Mouse (Mus musculus): Measurements from ENCODE around the gene Rimklb. TPM values are rescaled to one million over a fixed set of nuclear protein-coding genes. Genes with fewer than 3 reads are reported as not detected.
"Not testable (repeated sequence)": the region's sequence is repeated elsewhere in the genome, so short reads cannot be mapped to it uniquely, and the experiment has no call there.

Gene Rimklb
- not detected in 2 replicates for total RNA-seq (2017)

DNA sequence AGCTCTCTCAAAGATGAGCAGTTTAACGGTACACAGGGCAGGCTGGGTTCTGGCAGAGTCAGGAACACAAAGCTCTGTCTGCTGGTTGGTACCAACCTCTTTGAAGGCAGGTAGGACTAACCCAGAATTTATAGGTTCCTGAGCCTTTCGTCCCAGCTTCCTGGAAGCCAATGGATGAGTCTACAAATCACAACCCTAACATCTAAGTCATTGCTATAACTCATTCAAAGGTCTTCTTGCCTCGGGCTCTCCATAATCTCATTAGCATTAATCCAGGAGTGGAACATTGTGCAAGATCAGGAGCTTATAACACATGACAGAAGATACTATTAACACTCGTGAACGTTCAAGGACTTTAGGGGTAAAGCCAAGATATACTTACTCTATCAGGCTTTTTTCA, at the start of gene Rimklb:
Gene Rimklb, minus strand, starts transcription at position 101 of the 400 bp plus-strand sequence.
- ATAC-seq (replicated peaks; ENCODE audit: low read depth, poor library complexity, severe bottlenecking) = no peak

DNA sequence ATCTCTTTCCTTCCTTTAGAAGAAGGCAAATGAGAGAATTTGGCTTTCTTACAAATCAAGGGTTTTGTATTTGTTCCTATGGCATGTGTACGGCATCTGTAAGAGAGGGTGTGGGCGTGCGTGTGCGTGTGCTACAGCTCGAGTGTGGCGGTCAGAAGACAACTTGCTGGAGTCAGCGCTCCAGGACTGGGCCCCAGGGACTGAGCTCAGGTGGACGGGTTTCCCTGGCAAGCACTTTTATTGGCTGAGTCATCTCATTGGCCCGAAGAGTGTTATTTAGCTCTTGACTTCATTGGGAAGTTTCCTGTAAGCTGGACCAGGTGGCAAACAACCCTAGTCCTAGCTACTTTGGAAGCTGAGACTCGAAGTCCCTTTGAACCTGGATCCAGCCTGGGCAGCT, 47.4 kb upstream of the Rimklb start:
- ATAC-seq (replicated peaks; ENCODE audit: low read depth, poor library complexity, severe bottlenecking) = no peak

DNA sequence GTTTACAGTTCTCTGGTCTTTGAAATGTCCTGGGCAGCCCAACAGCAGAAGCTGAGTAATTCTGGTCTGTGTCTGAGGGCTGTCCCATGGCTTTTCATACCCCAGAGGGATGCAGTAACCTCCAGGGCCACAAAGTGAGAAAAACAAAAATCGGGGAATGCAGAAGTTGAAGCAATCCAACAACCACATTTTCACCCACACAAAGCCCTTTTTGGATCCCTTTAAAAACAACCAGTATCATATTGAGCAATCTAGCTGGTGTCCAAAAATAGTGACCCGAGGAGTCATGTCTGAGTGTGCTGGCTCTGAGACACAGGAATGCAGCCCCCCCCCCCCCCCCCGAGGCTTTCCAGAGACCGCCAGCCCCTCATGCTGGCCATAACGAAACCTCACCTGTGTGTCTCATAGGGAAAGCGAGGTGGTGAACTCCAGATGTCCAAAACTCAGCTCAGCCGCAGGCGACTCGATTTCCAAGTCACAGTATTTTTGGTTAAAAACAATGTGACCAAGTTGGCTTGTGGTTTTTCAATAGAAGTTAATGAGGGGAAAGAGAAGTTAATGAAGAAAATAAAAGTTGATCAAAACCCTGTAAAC, 46.8 kb upstream of the Rimklb start:
- peak; percentile 80 for ATAC-seq (replicated peaks; ENCODE audit: low read depth, poor library complexity, severe bottlenecking)

DNA sequence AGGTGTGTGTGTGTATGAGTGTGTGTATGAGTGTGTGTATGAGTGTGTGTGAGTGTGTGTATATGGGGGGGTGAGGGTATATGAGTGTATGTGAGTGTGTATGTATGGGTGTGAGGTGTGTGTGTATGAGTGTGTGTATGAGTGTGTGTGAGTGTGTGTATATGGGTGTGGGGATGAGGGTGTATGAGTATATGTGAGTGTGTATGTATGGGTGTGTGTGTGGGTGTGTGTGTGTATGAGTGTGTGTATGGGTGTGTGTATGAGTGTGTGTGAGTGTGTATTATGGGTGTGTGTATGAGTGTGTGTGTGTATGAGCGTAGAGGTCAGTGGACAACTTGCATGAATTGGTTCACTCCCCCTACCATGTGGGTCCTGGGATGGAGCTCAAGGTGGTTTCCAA, 46.1 kb upstream of the Rimklb start:
- ATAC-seq (replicated peaks; ENCODE audit: low read depth, poor library complexity, severe bottlenecking) = no peak

DNA sequence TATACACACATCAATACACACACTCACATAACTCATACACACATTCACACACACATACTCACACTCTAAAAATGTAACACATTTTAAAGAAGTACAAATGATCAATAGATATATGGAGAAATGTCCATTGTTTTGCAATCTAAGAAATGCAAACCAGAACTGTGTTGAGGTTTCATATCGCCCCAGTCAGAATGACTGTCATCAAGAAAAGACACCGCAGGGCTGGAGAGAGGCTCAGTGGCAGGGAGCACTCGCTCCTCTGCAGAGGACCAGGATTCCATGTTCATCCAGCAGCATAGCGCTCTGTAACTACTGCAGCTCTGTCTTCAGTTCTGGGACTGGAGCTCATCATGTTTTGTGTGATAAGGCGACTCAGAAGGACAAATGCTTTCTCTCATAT, 45.0 kb upstream of the Rimklb start:
- ATAC-seq (replicated peaks; ENCODE audit: low read depth, poor library complexity, severe bottlenecking) = no peak

DNA sequence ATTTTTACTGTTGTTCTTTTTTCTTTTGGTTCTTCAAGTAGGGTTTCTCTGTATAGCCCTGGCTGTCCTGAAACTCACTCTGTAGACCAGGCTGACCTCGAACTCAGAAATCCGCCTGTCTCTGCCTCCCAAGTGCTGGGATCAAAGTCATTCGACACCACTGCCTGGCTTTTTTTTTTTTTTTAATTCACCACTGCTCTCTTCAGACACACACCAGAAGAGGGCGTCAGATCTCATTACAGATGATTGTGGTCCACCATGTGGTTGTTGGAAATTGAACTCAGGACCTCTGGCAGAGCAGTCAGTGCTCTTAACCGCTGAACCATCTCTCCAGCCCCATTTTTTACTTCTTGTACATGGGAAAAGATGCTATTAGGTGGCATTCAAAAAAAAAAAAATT, 43.9 kb upstream of the Rimklb start:
- not testable (repeated sequence) for ATAC-seq (replicated peaks; ENCODE audit: low read depth, poor library complexity, severe bottlenecking)

DNA sequence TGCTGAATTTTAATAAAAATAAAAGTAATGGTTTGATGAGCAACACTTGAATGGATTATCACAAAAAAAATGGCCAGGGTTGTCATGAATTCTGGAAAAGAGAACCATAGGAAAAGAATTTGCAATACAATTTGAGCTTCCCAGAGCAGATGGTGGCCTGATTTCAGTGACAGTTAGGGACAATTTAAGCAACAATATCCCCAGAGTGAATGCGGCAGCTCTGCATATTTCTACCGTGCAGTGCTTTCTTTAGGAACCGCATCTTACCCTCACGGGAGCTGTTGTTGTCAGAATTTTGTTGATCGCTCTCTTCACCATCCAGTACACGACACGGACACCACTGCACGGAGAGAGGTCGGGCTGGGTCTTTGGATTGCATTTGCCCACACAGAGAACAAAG, 41.0 kb upstream of the Rimklb start:
- no peak for ATAC-seq (replicated peaks; ENCODE audit: low read depth, poor library complexity, severe bottlenecking)

DNA sequence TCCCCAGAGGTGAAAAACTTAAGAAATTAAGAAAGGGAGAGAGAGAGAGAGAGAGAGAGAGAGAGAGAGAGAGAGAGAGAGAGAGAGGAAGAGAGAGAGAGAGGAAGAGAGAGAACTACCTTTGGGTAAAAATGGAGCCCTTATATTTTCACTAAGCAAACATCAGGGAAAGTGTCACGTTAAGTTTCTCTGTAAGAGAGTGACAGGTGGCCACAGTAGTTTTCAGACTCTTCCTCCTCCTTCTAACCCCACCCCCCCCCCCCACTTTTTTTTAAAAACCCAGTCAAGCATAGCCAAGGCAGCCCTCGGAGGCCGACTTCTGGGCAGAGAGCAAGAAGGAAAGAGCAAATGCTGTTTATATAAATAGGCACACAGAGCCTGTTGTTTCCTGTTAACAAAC, 35.5 kb upstream of the Rimklb start:
- no peak for ATAC-seq (replicated peaks; ENCODE audit: low read depth, poor library complexity, severe bottlenecking)

DNA sequence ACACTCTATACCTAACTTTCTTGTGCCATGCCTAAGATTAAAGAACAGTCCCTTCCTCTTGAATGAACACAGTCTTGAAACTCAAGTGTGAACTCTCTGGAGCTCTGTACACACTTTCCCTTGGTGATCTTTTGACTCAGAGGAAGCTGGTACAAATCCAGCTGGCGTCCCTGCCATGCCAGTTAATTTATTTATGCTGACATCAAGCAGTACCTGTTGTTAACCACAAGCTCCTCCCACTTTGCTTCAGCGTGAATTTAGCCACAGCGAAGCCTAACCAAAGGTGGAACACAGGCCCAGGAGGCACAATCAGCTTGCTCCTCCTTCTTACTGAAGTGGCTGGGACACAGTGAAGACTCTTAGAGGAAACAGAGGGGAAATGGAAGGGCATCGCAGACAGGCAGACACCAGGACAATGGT, 34.3 kb upstream of the Rimklb start:
- ATAC-seq (replicated peaks; ENCODE audit: low read depth, poor library complexity, severe bottlenecking) = peak; percentile 79

DNA sequence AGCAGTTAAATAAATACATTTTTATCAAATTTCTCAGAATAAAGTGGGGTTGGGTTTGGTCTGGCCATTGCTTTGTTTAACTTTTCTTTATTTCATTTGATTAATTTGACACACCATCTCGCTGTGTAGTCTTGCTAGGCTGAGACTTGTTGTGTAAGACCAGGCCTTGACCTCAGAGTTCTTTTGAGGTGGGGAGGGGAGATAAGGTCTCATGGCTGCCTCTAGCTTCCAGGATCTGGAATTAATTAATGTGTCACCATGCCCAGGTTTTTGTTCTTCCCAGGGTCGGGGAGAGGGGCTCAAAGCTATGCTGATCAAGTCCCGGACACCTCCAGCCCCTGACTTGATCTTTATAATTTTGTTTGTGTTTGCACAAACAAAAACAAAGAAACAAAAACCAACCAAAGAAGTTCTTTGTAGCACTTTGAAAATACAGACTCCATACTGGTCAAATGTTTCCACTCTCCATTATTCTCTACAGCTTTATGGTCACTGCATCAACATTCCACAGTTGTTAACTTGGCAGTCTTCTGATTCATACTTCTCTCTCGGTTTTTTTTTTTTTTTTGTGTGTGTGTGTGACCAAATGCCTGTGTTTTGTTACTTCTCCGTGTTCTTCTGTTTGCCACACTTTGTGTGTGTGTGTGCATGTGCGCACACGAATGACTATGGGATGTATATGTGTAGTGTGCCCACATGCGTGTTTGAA, 33.1 kb upstream of the Rimklb start:
- no peak for ATAC-seq (replicated peaks; ENCODE audit: low read depth, poor library complexity, severe bottlenecking)

DNA sequence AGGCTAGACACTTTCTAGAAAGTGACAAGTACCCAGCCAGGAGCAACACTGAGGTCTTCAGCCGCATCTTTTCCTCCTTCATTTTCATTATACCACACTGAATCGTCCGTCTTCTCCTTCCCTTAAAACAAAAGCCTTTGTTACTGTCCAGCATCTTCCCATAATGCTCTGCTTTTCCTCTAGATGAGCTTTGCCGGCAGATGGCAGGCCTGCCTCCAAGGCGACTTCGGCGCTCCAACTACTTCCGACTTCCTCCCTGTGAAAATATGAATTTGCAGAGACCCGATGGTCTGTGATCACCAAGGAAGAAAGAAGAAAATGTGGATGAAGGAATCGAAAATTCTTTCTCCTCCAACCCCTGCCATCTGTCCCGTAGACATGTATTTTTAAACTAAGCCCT, 29.6 kb upstream of the Rimklb start:
- ATAC-seq (replicated peaks; ENCODE audit: low read depth, poor library complexity, severe bottlenecking) = no peak

DNA sequence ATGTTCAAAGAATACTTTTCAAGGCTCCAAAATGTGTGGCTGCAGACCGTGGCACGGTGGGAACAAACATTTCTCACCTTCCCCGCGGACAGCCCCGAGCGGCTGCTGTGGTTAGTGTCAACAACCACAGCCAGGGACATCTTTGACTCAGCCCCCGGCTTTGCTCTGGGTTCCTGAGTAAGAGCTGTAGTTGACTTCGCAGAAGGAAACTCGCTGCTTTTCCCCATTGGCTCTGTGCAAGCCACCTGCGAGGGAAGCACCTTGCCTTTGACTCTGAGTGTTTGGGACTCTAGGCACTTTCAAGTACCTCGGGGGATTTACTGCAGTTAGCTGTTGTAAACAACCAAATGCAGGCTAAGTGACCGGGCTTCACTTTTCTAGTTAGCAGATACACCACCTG, 29.0 kb upstream of the Rimklb start:
- ATAC-seq (replicated peaks; ENCODE audit: low read depth, poor library complexity, severe bottlenecking) = peak; percentile 67

DNA sequence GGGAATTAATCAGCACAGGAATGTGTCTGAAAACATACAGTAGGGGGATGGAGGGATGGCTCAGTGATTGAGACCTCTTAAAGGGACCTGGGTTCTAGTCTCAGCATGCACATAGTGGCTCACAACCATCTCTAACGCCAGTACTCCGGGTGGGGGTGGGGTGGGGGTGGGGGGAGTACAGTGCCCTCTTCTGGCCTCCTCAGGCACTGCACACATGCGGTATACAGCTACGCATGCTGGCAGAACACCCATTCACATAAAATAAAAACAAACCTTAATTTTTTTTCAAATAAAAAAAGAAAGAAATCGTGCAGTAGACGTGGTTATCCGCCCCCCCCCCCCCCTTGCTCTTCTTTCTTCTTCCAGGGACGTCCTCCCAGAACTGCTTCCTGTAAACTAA, 24.7 kb upstream of the Rimklb start:
- no peak for ATAC-seq (replicated peaks; ENCODE audit: low read depth, poor library complexity, severe bottlenecking)

DNA sequence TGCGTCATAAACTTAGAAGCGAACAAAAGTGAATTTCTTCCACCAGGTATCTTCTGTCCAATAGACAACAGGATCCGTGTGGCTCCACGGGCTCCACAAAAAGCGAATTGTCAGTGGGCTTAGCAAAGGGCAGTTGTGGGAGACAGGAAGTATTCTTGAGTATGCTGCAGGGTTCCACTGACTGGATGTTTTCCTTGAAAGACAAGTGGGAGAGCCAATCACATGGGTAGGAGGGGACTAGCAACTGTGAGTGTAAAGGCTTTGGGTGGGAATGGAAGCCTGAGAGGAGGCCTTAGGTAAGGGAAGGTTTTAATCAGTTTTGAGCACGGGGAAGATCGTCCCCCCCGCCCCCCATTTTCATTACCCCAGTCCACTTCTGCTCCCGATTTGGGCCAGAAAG, 24.0 kb upstream of the Rimklb start:
- no peak for ATAC-seq (replicated peaks; ENCODE audit: low read depth, poor library complexity, severe bottlenecking)

DNA sequence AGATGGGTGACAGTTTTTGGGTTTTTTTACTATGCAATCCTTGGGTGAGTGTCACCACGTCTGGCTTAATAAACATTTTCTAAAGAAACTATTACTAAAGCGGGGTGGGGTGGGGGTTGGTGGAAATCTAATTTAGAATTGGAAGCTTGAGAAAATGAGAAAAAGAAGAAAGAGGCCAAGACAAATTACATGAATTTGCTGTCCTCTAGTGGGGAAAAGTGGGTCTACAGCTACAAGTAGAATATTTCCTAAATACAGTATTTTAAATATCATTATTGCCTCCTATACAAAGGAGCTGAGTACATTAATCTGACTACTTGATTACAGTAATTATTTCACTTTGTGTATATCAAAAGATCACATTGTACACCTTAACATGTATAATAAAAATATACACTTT, 20.8 kb upstream of the Rimklb start:
- 0 out of 2 replicates have a peak, but pooled peaks have one; percentile 32 for ATAC-seq (replicated peaks; ENCODE audit: low read depth, poor library complexity, severe bottlenecking)

DNA sequence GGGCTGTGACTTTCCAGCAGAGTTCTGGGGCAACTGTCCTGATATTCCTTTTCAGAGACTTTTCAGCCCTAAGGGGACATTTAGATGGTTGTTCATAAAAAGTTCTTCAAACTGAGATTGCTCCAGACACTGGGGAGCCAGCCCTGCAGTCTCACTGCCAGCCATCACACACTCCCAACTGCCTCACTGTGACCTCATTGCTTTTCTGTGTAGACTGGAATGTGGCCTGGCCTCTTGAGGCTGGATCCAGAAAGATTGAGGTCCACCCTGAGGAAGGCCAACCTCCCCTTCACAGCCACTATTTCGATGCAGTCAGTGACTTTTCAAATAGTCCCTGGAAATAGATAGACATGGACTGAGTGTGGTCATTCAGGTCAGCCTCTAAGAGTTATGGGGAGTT, 19.1 kb upstream of the Rimklb start:
- ATAC-seq (replicated peaks; ENCODE audit: low read depth, poor library complexity, severe bottlenecking) = no peak

DNA sequence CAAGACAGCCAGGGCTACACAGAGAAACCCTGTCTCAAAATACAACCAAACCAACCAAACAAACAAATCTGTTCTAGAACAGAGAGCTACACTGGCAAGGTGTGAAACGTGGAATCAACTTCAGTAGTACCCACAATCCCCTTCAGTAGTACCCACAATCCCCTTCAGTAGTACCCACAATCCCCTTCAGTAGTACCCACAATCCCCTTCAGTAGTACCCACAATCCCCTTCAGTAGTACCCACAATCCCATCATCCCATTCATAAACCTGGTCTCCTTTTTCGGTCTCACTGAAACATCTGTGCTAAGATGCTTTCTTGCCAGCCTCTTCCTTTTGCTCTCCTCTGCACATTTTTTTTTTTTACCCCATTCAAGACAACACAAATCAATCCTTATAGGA, 17.2 kb upstream of the Rimklb start:
- ATAC-seq (replicated peaks; ENCODE audit: low read depth, poor library complexity, severe bottlenecking) = not testable (repeated sequence)

DNA sequence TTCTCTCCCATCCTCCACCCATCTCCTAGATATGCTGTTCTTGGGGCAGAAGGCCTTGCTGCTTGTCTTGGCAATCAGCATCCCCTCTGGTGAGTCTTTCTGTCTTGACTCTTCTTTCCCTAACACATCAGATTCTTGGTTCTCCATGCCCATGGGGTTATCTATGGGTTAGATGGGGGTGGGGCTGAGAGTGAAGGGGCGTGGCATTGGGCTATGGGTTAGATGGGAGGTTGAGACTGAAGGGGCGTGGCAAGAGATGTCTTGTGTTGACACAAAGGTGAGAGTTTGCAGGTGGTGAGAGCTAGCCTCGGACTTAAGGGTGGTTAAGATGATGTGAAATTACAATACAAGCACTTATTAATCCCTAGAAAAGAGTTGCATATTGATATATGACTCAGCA, 15.8 kb upstream of the Rimklb start:
- ATAC-seq (replicated peaks; ENCODE audit: low read depth, poor library complexity, severe bottlenecking) = no peak

DNA sequence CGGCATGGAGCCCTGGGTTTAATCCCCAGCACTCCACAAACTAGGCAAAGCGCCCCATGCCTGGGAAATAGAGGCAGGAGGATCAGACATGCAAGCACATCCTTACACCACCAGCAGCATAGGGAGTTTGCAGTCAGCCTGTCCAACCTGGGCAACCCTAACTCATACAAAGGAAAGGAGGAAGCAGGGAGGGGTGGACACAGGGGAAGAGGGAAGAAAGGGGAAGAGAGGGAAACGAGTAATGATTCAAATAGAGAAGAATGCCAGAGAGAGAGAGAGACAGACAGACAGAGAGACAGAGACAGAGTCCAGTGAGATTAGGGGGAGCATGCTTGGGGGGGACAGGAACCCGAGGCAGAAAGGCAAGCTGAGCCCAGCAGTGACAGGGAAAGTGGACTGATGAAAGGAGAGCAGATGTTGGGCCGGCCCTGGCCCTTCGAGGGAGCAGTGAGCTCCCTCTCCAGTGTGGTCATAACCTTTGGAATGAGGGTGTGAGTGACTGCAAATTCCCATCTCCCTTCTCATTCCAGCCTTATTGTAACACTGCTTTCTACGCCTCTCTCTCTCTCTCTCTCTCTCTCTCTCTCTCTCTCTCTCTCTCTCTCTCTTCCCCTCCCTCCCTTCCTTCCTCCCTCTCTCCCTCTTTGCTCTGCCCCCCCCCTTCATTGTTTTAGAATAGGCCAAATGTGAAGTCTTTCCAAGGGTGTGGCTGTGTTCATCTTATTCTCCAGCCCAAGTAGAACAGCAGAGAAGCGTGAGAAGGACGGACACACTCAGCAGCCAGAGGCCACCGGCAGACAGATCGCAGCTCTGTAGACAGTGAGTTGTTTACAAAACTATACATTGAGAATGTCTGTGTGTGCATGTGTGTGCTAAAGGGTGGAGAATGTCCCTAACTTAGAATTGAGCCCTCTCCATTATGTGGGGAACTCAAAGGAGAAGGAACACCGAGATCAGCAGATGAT, 14.6 kb upstream of the Rimklb start:
- ATAC-seq (replicated peaks; ENCODE audit: low read depth, poor library complexity, severe bottlenecking) = 0 out of 2 replicates have a peak, but pooled peaks have one; percentile 25

DNA sequence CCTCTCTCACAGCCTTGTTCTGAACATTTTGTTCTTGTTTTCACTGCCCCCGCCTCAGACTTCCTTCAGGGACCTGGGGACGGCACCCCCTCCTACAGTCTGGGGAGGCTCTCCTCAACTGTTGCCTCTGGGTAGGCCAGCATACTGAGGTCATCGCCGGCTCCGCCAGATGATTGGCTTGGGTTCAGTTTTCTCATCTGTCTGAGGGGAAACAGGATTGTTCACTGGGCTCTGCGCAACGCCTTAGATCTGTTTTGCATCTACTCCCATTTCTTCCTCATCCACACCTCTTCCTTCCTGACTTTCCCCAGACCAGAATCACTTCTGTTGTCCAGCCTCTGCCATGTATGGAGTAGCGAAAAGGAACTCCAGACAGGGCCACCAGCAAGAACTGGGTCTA, 9.9 kb upstream of the Rimklb start:
- ATAC-seq (replicated peaks; ENCODE audit: low read depth, poor library complexity, severe bottlenecking) = no peak

DNA sequence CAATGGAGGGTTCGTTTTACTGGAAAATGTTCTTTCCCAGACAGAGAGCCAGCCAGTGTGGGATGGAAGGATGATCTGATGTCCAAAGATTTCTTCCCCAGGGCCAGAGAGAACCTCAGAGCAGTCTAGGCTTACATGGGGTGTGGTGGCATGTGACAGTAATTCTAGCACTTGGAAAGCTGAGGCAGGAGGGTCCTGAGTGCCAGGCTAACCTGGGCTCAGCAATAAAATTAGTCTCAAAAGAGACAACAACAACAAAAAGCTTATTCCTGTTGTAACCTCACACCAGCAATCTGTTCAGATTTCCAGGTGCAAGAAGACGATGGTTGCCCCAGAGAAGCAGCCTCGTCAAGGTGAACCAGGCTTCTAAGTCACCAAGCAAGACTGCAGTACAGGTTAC, 7.0 kb upstream of the Rimklb start, which contains the start of gene Mfap5:
Gene Mfap5, plus strand, starts transcription at position 301 of the 400 bp plus-strand sequence.
- no peak for ATAC-seq (replicated peaks; ENCODE audit: low read depth, poor library complexity, severe bottlenecking)
